Mouse (Mus musculus) hindbrain, embryonic 14.5 days (tissue): ENCODE measurements around the gene 1700021F05Rik. TPM values are rescaled to one million over a fixed set of nuclear protein-coding genes. Genes with fewer than 3 reads are reported as not detected.

ENCODE experiments used
- ATAC-seq: fragments of 200-750 bp; cut with Nextera tagmentation; 2 replicates; pipeline ENCODE4 v1.8.0; 2017; ENCODE audit warnings: moderate number of reproducible peaks, mild to moderate bottlenecking, moderate TSS enrichment, moderate library complexity; ENCODE audit not compliant: low FRiP score
- DNase-seq: peaks from one replicate; pipeline ENCODE4 v3.0.0-alpha.2; 2015; ENCODE audit warnings: low spot score
- H3K27ac ChIP-seq: fragments of 300-500 bp; sonication (generic); 2 replicates; pipeline ENCODE4 v1.5.1; 2014; ENCODE audit warnings: mild to moderate bottlenecking, moderate library complexity
- H3K27me3 ChIP-seq: fragments of 300-500 bp; sonication (generic); 2 replicates; pipeline ENCODE4 v1.6.1; 2014; ENCODE audit warnings: mild to moderate bottlenecking, low read length, mixed read lengths; ENCODE audit not compliant: control insufficient read depth, insufficient read depth
- H3K36me3 ChIP-seq: fragments of 300-500 bp; sonication (generic); replicated peaks from 2 replicates; pipeline ENCODE4 v1.6.1; 2014; ENCODE audit not compliant: control insufficient read depth, insufficient read depth
- H3K4me1 ChIP-seq: fragments of 300-500 bp; sonication (generic); replicated peaks from 2 replicates; pipeline ENCODE4 v1.6.1; 2014; ENCODE audit warnings: antibody characterized with exemption, low read length, mixed read lengths; ENCODE audit not compliant: control insufficient read depth, insufficient read depth
- H3K4me2 ChIP-seq: fragments of 300-500 bp; sonication (generic); replicated peaks from 2 replicates; pipeline ENCODE4 v1.6.1; 2014; ENCODE audit warnings: mild to moderate bottlenecking, moderate library complexity
- H3K4me3 ChIP-seq: fragments of 300-500 bp; sonication (generic); replicated peaks from 2 replicates; pipeline ENCODE4 v1.5.1; 2014; ENCODE audit warnings: mild to moderate bottlenecking, low read length
- H3K9ac ChIP-seq: fragments of 300-500 bp; sonication (generic); 2 replicates; pipeline ENCODE4 v1.6.1; 2014
- H3K9me3 ChIP-seq: fragments of 300-500 bp; sonication (generic); 2 replicates; pipeline ENCODE4 v1.6.1; 2016; ENCODE audit warnings: low read length; ENCODE audit not compliant: control insufficient read depth
- WGBS: fragments of 180-500 bp; shearing (Covaris S2); extraction: QIAGEN DNeasy Blood & Tissue Kit; methylation state at CpG from one replicate; pipeline ENCODE4 v1.1.7; 2014; 5-methylcytosine and 5-hydroxymethylcytosine counted together
- polyA plus RNA-seq: library from polyadenylated mRNA; unstranded; fragments of >200 nt; fragmentation: Nextera tagmentation; extraction: Ambion mirVana; gene quantifications from 2 replicates; pipeline ENCODE4 v1.2.1, GENCODE M21; 2014

1700021F05Rik gene
- 66.1 and 66.7 TPM in 2 replicates for polyA plus RNA-seq

DNA sequence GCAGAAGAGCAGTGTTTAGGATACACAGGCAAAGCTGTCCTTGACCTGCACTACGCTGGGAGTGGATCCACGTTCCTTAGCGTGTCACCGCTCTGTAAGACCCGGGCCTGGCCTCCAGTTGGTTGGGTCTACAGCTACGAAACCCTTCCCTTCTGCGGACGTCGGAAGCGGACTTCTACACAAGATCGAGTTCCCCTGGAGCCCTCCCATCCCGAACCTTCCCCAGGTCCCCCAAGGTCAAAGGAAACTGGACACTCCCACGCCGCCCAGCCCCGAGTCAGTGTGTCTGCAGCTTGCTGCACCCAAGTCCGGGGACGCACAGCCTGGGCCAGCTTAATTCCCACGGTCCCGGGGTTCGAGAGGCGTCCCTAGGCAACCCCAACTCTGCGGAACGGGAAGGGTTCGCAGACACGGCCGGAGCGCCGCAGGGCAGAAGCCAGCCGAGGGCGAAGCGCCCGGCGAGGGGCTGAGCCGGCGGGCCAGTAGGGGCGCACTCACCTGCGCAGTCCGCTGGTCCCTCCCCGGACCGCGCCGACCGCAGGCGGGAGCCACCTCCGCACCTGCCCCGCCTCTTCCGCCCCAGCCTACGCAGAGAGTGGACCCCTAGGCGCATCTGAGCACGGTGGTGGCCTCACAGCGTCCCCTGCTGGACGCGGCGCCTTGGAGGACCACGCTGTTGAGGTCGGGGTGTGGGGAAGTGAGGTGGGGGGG lies at the start of gene 1700021F05Rik:
TSS of gene 1700021F05Rik (minus strand) at position 553 of the 711 bp plus-strand sequence.
- Histone ChIP-seq H3K36me3 (peaks cover 9% of the 10 kb centered on the region; the same call in 1 of the 2 replicates), H3K9ac (peak within 1 kb of the TSS; percentile 87), H3K27me3 (no peaks in the 10 kb centered on the region), H3K27ac (peak within 1 kb of the TSS; percentile 65), H3K4me3 (peak within 1 kb of the TSS; percentile 90), H3K9me3 (no peaks in the 10 kb centered on the region), H3K4me1 (peaks cover 13% of the 10 kb centered on the region), H3K4me2 (peak within 1 kb of the TSS; percentile 70)
- ATAC-seq: peak; percentile 98
- under 1% methylated on average over 52 of the region's 56 CpGs for WGBS
- peak; percentile 95 for DNase-seq

DNA sequence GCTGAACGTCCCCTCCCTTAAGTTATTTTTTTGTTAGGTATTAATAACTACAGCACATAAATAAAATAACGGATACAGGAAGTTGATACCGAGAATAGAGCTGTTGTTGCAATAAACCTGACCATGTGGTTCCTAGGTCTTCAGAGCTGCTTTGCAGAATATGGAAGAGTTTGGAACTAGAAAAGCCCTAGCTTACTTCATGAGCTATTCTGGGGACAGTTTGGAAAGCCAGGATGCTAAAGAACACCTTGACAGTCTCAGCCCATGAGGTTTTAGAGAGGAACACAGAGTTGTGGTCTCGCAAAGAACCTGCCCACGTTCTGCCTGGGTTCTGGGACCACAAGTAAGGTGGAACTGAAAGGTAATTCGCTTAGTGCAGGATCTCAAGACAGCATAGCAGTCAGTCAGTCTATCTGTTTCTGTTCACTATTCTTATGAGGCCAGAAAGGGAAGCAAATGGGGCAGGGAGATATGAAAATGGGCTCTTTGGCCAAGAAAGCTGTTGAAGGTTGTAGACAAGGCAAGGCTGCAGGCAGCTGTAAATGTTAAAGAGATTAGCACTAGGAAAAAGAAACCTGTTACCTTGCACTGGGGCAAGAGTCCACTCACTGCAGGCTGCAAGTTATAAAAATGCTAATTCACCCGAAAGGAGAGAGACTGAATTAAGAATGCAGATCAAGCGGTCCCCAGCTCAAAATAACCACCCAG lies 47.8 kb upstream of the 1700021F05Rik start:
- H3K4me2 ChIP-seq: no peak overlapping the region
- no peak for DNase-seq
- no peak overlapping the region for H3K4me3 ChIP-seq
- peaks cover 16% of the 10 kb centered on the region for H3K36me3 ChIP-seq
- ATAC-seq: no peak
- 75% methylated on average over 8 of the region's 8 CpGs for WGBS
- no peaks in the 10 kb centered on the region for H3K9me3 ChIP-seq
- H3K27ac ChIP-seq: no peak overlapping the region
- H3K4me1 ChIP-seq: no peaks in the 10 kb centered on the region
- no peaks in the 10 kb centered on the region for H3K27me3 ChIP-seq
- H3K9ac ChIP-seq: no peak overlapping the region

DNA sequence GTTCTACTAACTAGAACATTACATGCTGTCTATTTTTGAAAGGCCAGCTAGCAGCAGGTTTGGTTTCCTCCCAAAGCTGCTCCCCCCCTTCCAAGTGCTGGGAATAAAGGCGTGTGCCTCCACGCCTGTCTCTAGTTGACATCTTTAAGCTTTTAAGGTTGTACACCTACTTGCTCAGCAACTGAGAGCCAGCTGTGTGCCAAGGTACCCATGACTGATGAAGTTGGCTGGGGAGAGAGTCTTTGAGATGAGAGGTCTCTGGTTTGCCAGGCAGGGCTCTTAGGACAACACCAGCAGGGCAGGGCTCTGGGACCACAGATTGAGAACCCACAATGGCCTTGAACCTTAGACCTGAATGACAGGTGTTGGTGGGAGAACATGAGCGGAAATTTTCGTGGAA lies 43.7 kb upstream of the 1700021F05Rik start:
- Histone ChIP-seq H3K9me3 (no peaks in the 10 kb centered on the region), H3K4me1 (peaks cover 13% of the 10 kb centered on the region)
- WGBS: 96% methylated on average over 4 of the region's 4 CpGs

DNA sequence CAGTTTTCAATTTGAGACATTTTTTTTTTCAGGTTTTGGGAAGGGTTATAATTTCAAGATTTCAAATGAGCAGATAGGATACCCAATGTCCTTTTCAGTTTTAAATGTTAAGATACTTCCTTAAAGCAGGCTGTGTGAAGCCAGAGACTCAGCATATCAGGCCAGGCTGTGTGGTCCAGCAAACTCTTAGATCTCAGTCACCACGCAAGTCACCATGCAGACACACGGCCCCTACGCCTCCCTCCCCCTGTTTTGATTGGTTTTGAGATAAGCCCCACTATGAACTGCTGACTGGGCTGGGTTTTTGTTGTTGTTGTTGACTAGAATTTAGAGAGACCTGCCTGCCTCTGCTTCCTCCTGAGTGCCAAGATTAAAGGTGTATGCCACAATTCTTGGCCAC lies 40.5 kb upstream of the 1700021F05Rik start:
- no peaks in the 10 kb centered on the region for H3K9me3 ChIP-seq
- peak overlapping the region; percentile 99 for H3K27ac ChIP-seq
- H3K27me3 ChIP-seq: no peaks in the 10 kb centered on the region
- DNase-seq (no peak), ATAC-seq (no peak)
- H3K36me3 ChIP-seq: peaks cover 30% of the 10 kb centered on the region
- H3K4me1 ChIP-seq: peaks cover 20% of the 10 kb centered on the region
- H3K4me3 ChIP-seq: peak overlapping the region; percentile 79
- 27% methylated on average over 3 of the region's 3 CpGs for WGBS
- H3K4me2 ChIP-seq: peak overlapping the region; percentile 67
- H3K9ac ChIP-seq: peak overlapping the region; percentile 95

More for the DNA sequence above, 43.7 kb upstream of the 1700021F05Rik start:
- Histone ChIP-seq H3K9ac (no peak overlapping the region), H3K27me3 (no peaks in the 10 kb centered on the region), H3K27ac (no peak overlapping the region), H3K4me3 (no peak overlapping the region), H3K36me3 (peaks cover 30% of the 10 kb centered on the region), H3K4me2 (no peak overlapping the region)
- ATAC-seq: no peak
- no peak for DNase-seq

DNA sequence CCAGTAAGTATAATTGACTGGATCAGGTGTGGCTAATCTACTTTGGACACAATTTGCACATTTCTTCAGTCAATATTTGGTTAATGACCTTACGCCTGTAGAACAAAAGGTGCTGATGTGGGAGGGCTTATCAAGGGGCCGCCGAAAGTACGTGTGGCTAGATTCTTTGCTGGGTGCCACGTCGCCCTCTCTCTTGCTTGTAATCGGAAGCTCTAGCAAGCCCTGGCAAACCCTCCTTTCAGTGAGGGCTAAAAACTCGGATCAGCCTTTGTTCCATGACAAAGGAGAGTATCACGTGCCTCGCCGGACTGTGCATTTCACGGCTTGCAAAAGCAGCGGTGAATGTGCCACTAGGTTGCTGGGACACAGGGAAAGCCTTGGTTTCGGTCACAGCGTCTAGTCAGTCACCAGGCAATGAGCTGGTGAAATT lies 39.9 kb upstream of the 1700021F05Rik start:
- ATAC-seq (peak; percentile 47), DNase-seq (peak; percentile 84)
- no peaks in the 10 kb centered on the region for H3K9me3 ChIP-seq
- H3K27me3 ChIP-seq: no peaks in the 10 kb centered on the region
- H3K4me3 ChIP-seq: peak overlapping the region; percentile 79
- peaks cover 20% of the 10 kb centered on the region for H3K4me1 ChIP-seq
- peaks cover 30% of the 10 kb centered on the region for H3K36me3 ChIP-seq
- H3K4me2 ChIP-seq: peak overlapping the region; percentile 67
- H3K9ac ChIP-seq: peak overlapping the region; percentile 95
- H3K27ac ChIP-seq: peak overlapping the region; percentile 99
- WGBS: under 1% methylated on average over 15 of the region's 15 CpGs

DNA sequence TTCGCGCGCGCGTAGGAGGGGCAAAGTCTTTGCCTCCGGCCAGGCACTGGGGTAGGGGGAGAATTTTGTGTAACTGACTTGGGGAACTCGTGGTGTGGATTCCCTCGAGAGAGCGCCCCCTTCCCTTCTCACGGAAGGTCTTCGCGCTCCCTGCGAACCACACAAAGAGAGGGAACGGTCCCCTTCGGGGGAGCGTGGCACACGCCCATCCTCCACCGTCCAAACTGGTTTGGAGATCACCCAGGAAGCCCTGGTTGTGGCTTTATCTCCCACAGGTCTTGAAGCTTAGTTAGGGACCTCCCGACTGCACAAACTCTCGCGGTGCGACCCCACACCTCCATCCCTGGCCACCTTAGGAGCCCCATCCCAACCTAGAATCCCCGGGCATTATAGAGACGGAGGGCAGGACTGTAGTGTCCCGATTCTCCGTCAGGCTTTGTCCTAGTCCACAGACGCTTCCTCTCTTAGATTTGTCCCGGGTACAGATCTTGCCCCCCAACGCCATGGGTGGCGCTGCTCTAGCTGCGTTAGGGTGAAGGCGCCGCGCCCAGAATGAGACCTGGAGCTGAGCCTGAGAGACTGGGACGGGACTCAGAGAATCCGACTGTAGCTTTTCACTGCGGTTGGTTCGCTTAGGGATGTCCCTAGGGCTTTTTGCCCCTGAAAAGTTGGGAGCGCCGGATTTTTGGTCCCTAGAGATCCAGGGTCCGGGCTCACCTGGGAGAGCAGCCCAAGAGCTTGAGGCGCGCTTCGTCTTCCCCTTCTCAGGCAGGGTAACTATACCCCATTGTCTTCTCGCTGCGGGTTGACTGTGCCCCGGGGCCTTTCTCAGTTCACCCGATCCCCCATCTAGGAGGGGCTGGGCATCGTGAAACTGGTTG lies 38.8 kb upstream of the 1700021F05Rik start:
- ATAC-seq: peak; percentile 51
- no peaks in the 10 kb centered on the region for H3K9me3 ChIP-seq
- under 1% methylated on average over 48 of the region's 49 CpGs for WGBS

DNA sequence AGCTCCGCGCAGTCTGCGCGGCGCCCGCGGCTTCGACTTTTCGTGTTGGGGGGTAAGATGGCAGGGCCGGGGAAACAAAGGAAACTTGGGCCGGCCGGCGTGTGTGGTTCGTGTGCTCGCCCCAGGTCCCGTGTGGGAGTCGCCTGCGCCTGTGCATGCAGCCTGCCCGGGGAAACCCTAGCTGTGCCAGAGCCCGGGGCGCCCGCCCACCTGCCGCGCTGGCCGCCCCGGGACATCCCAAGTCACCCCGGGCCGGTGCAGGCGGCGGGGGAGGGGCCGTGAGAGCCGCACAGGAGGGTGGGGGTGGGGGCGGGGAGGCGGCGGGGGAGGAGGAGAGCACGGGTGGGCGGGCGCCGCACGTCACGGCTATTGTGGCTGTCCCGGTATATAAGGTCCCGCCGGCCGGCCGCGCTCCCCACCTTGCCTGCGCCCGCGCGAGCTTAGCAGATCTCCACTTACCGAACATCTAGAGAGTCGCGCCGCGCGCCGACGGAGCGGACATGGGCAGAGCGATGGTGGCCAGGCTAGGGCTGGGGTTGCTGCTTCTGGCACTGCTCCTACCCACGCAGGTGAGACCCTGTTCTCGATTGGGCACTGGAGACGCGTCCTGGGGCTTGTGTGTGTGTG lies 38.1 kb upstream of the 1700021F05Rik start:
- peak overlapping the region; percentile 99 for H3K27ac ChIP-seq
- WGBS: under 1% methylated on average over 43 of the region's 65 CpGs

More for the DNA sequence above, 38.8 kb upstream of the 1700021F05Rik start:
- Histone ChIP-seq H3K27me3 (no peaks in the 10 kb centered on the region), H3K9ac (peak overlapping the region; percentile 95), H3K4me2 (peak overlapping the region; percentile 67), H3K4me1 (peaks cover 20% of the 10 kb centered on the region), H3K36me3 (peaks cover 24% of the 10 kb centered on the region), H3K27ac (peak overlapping the region; percentile 99), H3K4me3 (peak overlapping the region; percentile 79)
- DNase-seq: peak; percentile 74

DNA sequence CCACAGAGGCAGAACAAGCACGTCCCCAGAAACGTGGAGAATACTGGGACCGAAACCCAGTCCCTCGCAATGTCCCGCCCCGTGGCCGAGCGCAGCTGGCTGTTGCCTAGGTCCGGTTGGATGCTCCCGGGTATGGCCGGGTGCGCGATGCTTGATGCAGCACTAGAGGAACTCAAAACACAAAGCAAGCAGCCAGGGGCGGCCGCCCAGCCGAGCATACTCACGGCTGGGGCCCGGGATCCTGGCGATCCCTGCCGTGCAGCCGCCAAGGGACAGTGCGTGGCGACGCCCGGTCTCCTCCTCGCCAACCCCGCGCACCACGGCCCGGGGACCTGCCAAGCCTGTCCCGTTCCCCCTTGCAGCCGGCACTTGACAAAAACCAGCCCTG lies 37.6 kb upstream of the 1700021F05Rik start:
- Histone ChIP-seq H3K4me3 (peak overlapping the region; percentile 79), H3K27ac (peak overlapping the region; percentile 99), H3K9ac (peak overlapping the region; percentile 95), H3K9me3 (no peaks in the 10 kb centered on the region), H3K36me3 (peaks cover 11% of the 10 kb centered on the region), H3K4me2 (peak overlapping the region; percentile 67), H3K27me3 (no peaks in the 10 kb centered on the region), H3K4me1 (peaks cover 20% of the 10 kb centered on the region)
- ATAC-seq (peak; percentile 51), DNase-seq (peak; percentile 64)
- 0% methylated on average over 32 of the region's 32 CpGs for WGBS

More for the DNA sequence above, 38.1 kb upstream of the 1700021F05Rik start:
- peaks cover 20% of the 10 kb centered on the region for H3K4me1 ChIP-seq
- no peaks in the 10 kb centered on the region for H3K9me3 ChIP-seq
- peak overlapping the region; percentile 95 for H3K9ac ChIP-seq
- H3K27me3 ChIP-seq: no peaks in the 10 kb centered on the region
- ATAC-seq (peak; percentile 90), DNase-seq (peak; percentile 90)
- peak overlapping the region; percentile 67 for H3K4me2 ChIP-seq
- peaks cover 16% of the 10 kb centered on the region for H3K36me3 ChIP-seq
- peak overlapping the region; percentile 79 for H3K4me3 ChIP-seq
